In genomic region chr5:134373912-134374488, GRCm38 (mm10) we compare ENCODE assay signal across 9 mouse cellular contexts. TPM values are rescaled to one million over a fixed set of nuclear protein-coding genes. Genes with fewer than 3 reads are reported as not detected.
DNase-seq lines count a peak whose midpoint lies in the region; ATAC-seq lines count a peak whose summit lies in the region.
"Had no signal": no experiment of that assay in that cellular context is flagged by ENCODE, and none has a peak within 500 bp of the region (broad histone marks: within the 10 kb centered on the region; RNA-seq: fewer than 3 reads in every experiment).

No protein-coding gene starts in this region.

- peaks cover 11% of the 10 kb centered on the region; the same call in 1 of the 2 replicates for H3K36me3 ChIP-seq in heart, embryonic 11.5 days (ENCODE audit: control insufficient read depth, insufficient read depth, low read length)
- peaks cover 64% of the 10 kb centered on the region for H3K36me3 ChIP-seq in kidney, embryonic 15.5 days
- H3K36me3 ChIP-seq in liver, embryonic 12.5 days = peaks cover 21% of the 10 kb centered on the region; the same call in 1 of the 2 replicates
- H3K36me3 ChIP-seq in neural tube, embryonic 14.5 days (ENCODE audit: control insufficient read depth, insufficient read depth, low read length) = peaks cover 17% of the 10 kb centered on the region

- H3K4me2 ChIP-seq in heart, embryonic 11.5 days = no peak overlapping the region; the same call in 1 of the 2 replicates
- H3K4me2 ChIP-seq in kidney, embryonic 15.5 days = no peak overlapping the region
- H3K4me2 ChIP-seq in liver, embryonic 12.5 days = no peak overlapping the region
- no peak overlapping the region for H3K4me2 ChIP-seq in neural tube, embryonic 14.5 days (ENCODE audit: low read depth, low read length)
- H3K4me2 ChIP-seq: liver, embryonic 15.5 days had no signal

- no peaks in the 10 kb centered on the region for H3K9me3 ChIP-seq in heart, embryonic 11.5 days (replicated peaks; ENCODE audit: control insufficient read depth, low read length)
- no peaks in the 10 kb centered on the region for H3K9me3 ChIP-seq in kidney, embryonic 15.5 days (replicated peaks)
- H3K9me3 ChIP-seq in liver, embryonic 12.5 days (replicated peaks) = no peaks in the 10 kb centered on the region
- H3K9me3 ChIP-seq in neural tube, embryonic 14.5 days (ENCODE audit: control insufficient read depth, low read length) = no peaks in the 10 kb centered on the region
- H3K9me3 ChIP-seq: liver, embryonic 15.5 days had no signal

- H3K9ac ChIP-seq in heart, embryonic 11.5 days (ENCODE audit: low read depth, low read length) = no peak overlapping the region
- no peak overlapping the region for H3K9ac ChIP-seq in kidney, embryonic 15.5 days
- no peak overlapping the region for H3K9ac ChIP-seq in liver, embryonic 12.5 days
- H3K9ac ChIP-seq in neural tube, embryonic 14.5 days (replicated peaks; ENCODE audit: low read depth, low read length) = no peak overlapping the region
- H3K9ac ChIP-seq: liver, embryonic 15.5 days had no signal

- no peak overlapping the region for H3K4me3 ChIP-seq in heart, embryonic 11.5 days (ENCODE audit: low read depth, low read length)
- no peak overlapping the region for H3K4me3 ChIP-seq in kidney, embryonic 15.5 days (replicated peaks)
- no peak overlapping the region for H3K4me3 ChIP-seq in liver, embryonic 12.5 days
- H3K4me3 ChIP-seq in neural tube, embryonic 14.5 days (ENCODE audit: low read depth, low read length) = no peak overlapping the region
- H3K4me3 ChIP-seq: liver, embryonic 15.5 days had no signal

- no peak for ATAC-seq in heart, embryonic 11.5 days (replicated peaks; ENCODE audit: insufficient number of reproducible peaks, low FRiP score, low TSS enrichment)
- ATAC-seq in kidney, embryonic 15.5 days (replicated peaks; ENCODE audit: low FRiP score) = 0 out of 2 replicates have a peak, but pooled peaks have one; percentile 8
- ATAC-seq in liver, embryonic 12.5 days = no peak; the same call in 1 of the 2 replicates
- no peak for ATAC-seq in neural tube, embryonic 14.5 days (ENCODE audit: low read depth)

- DNase-seq in CD4-positive helper T cell, adult 2 months (ENCODE audit: low read depth, low spot score) = peak; percentile 67
- peak; percentile 76 for DNase-seq in R1 (ENCODE audit: low read depth, low spot score)
- peak; percentile 41 to 52 for DNase-seq in cerebellum, postnatal 4 days (ENCODE audit: low spot score in 2 of 2)
- peak; percentile 32 to 57 for DNase-seq in urinary bladder, postnatal 36 days (ENCODE audit: low spot score in 2 of 2)

- no peaks in the 10 kb centered on the region for H3K4me1 ChIP-seq in heart, embryonic 11.5 days (ENCODE audit: control insufficient read depth, insufficient read depth, low read length)
- no peaks in the 10 kb centered on the region for H3K4me1 ChIP-seq in kidney, embryonic 15.5 days
- 0 out of 2 replicates have a peak, but pooled peaks cover 6% of the 10 kb centered on the region for H3K4me1 ChIP-seq in liver, embryonic 12.5 days
- no peaks in the 10 kb centered on the region for H3K4me1 ChIP-seq in neural tube, embryonic 14.5 days (ENCODE audit: control insufficient read depth, insufficient read depth, low read length)
- H3K4me1 ChIP-seq: liver, embryonic 15.5 days had no signal

- WGBS in heart, embryonic 11.5 days (ENCODE audit: insufficient replicate concordance) = 59% methylated on average over 9 of the region's 9 CpGs
- WGBS in kidney, embryonic 15.5 days = 64% methylated on average over 9 of the region's 9 CpGs
- 27% methylated on average over 9 of the region's 9 CpGs for WGBS in liver, embryonic 12.5 days (ENCODE audit: insufficient replicate concordance)
- 74% methylated on average over 9 of the region's 9 CpGs for WGBS in neural tube, embryonic 14.5 days

- no peaks in the 10 kb centered on the region for H3K27me3 ChIP-seq in heart, embryonic 11.5 days (ENCODE audit: control insufficient read depth, insufficient read depth, low read length)
- H3K27me3 ChIP-seq in kidney, embryonic 15.5 days = no peaks in the 10 kb centered on the region
- H3K27me3 ChIP-seq in liver, embryonic 12.5 days (replicated peaks) = no peaks in the 10 kb centered on the region
- H3K27me3 ChIP-seq in neural tube, embryonic 14.5 days (ENCODE audit: control insufficient read depth, insufficient read depth, low read length) = no peaks in the 10 kb centered on the region
- H3K27me3 ChIP-seq: liver, embryonic 15.5 days had no signal

- H3K27ac ChIP-seq in heart, embryonic 11.5 days (ENCODE audit: low read depth, low read length) = peak overlapping the region; percentile 68
- peak overlapping the region; percentile 86 for H3K27ac ChIP-seq in kidney, embryonic 15.5 days
- H3K27ac ChIP-seq in liver, embryonic 12.5 days = peak overlapping the region; percentile 37; the same call in 1 of the 2 replicates
- H3K27ac ChIP-seq in neural tube, embryonic 14.5 days (ENCODE audit: low read depth, low read length) = peak overlapping the region; percentile 7; the same call in 1 of the 2 replicates
- H3K27ac ChIP-seq: liver, embryonic 15.5 days had no signal

RNA-seq across cellular contexts. Expression of gene Gtf2i, which starts 59.4 kb away (rescaled TPM):
- 136 and 137 TPM in 2 replicates for polyA plus RNA-seq in heart, embryonic 11.5 days (2014; fragmentation: Nextera tagmentation; extraction: Ambion mirVana)
- 196 and 197 TPM in 2 replicates for polyA plus RNA-seq in kidney, embryonic 15.5 days (2015; fragmentation: Nextera tagmentation; extraction: Ambion mirVana)
- polyA plus RNA-seq in liver, embryonic 12.5 days (2016; fragmentation: Nextera tagmentation; extraction: Ambion mirVana) = 65.4 and 65.6 TPM in 2 replicates
- 111 and 141 TPM in 2 replicates for polyA plus RNA-seq in neural tube, embryonic 14.5 days (2014; fragmentation: Nextera tagmentation; extraction: Ambion mirVana)

Comparison
In these comparisons a context has a peak if more than half of its experiments do, and no peak if none do; other contexts are left out.
1. H3K27ac ChIP-seq: peak in every context shown above with its lines; median percentile 86 in kidney, embryonic 15.5 days; 68 in heart, embryonic 11.5 days; 37 in liver, embryonic 12.5 days; 7 in neural tube, embryonic 14.5 days.